Mouse (Mus musculus): ENCODE results near the gene H6pd.

The H6pd gene

GRCm38 (mm10) chr4:149944214-149944613, 64.6 kb downstream of the H6pd start:
- DNase-seq (ENCODE audit: low read depth, low spot score): no peak

GRCm38 (mm10) chr4:149942831-149943741, 65.7 kb downstream of the H6pd start:
- peak; percentile 23 for DNase-seq (ENCODE audit: low read depth, low spot score)

- DNase-seq (ENCODE audit: low read depth, low spot score): peak; percentile 28
These were observed 67.6 kb downstream of the H6pd start for GRCm38 (mm10) chr4:149941067-149941755.

- DNase-seq (ENCODE audit: low read depth, low spot score): peak; percentile 64
These were observed 70.1 kb downstream of the H6pd start for GRCm38 (mm10) chr4:149938701-149939100.

GRCm38 (mm10) chr4:149936921-149937320, 71.9 kb downstream of the H6pd start:
- DNase-seq (ENCODE audit: low read depth, low spot score): peak; percentile 94

- DNase-seq (ENCODE audit: low read depth, low spot score): no peak
These were observed 73.4 kb downstream of the H6pd start for GRCm38 (mm10) chr4:149935470-149935869.

- DNase-seq (ENCODE audit: low read depth, low spot score): no peak
These were observed 75.1 kb downstream of the H6pd start for GRCm38 (mm10) chr4:149933519-149934245.

GRCm38 (mm10) chr4:149933025-149933424, 75.8 kb downstream of the H6pd start:
- no peak for DNase-seq (ENCODE audit: low read depth, low spot score)

- no peak for DNase-seq (ENCODE audit: low read depth, low spot score)
These were observed 76.6 kb downstream of the H6pd start for GRCm38 (mm10) chr4:149932108-149932815.

- DNase-seq (ENCODE audit: low read depth, low spot score): no peak
These were observed 78.1 kb downstream of the H6pd start for GRCm38 (mm10) chr4:149930755-149931154.
